Mouse (Mus musculus): ENCODE results near the gene Rccd1.

Gene Rccd1

DNA sequence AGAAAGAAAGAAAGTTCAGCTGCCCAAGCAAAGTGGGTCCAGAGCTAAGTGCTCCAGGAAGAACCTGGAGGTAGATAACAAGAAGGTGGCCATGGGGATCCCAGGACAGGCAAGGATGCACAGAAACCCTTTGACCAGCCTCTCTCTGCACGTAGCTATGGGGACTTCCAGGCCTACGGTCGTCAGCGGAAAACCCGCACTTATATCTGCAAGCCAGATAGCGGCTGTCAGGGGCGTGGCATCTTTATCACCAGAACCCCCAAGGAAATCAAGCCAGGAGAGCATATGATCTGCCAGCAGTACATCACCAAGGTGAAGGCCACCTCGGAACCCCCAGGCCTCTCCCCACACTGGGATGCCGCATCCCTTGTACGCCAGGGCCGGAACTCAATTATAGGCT, 71.4 kb downstream of the Rccd1 start:
- no peak for DNase-seq

DNA sequence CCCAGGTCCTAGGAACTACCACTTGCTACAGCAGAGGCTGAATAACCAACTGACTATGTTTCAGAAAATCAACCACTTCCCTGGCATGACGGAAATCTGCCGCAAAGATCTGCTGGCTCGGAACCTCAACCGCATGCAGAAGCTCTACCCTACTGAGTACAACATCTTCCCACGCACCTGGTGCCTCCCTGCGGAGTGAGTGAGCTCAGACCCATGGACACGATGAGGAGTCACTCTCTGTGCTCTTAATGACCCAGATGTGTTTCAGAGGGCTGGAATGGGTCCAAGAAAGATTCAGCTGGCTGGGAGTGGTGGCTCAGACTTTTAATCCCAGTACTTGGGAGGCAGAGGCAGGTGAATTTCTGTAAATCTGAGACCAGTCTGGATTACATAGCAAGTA, 71.8 kb downstream of the Rccd1 start:
- DNase-seq: no peak

DNA sequence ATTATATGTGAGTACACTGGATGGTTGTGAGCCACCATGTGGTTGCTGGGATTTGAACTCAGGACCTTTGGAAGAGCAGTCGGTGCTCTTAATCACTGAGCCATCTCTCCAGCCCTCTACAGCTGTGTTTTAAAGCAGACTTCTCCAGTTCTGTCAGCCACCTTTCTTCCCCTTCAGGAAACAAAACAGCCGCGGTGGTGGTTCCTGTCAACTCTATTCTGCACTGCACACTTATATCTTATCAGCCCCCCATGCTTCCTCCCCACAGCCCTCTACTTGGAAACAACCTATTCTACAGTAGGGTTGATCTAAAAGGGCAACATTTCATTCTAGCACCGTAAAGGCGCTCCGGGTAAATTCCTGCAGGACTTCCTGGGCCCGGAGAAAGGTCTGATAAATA, 77.4 kb downstream of the Rccd1 start:
- peak; percentile 39 for DNase-seq

DNA sequence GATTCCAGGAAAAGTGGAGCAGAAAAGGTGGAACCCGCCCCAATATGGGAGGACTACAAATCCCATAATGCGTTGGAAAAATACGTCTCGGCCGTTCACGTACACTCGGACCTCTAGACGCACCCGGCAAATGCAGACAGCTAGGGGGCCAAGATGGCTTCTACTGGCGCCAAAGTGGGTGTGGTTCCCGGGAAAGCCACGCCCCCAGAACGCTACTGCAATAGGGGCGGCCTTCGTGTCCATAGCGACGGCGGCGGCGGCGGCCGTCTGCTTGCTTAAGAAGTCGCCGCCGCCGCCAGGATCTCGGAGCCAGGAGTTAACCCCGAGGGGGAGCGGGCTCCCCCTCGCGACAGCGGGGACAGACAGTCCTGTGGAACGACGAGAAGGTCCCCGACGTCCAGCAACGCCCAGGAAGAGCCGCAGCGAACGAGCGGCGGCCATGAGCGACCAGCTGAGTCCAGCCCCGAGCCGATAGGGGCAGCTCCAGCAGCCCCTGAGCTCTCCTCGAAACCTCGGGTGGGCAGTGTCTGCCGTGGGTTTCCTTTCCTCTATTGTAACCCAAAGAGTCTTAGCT, 78.0 kb downstream of the Rccd1 start, which contains the start of gene Ttll13:
TSS of gene Ttll13 (plus strand) at position 229 of the 574 bp plus-strand sequence.
- DNase-seq: peak; percentile 98

DNA sequence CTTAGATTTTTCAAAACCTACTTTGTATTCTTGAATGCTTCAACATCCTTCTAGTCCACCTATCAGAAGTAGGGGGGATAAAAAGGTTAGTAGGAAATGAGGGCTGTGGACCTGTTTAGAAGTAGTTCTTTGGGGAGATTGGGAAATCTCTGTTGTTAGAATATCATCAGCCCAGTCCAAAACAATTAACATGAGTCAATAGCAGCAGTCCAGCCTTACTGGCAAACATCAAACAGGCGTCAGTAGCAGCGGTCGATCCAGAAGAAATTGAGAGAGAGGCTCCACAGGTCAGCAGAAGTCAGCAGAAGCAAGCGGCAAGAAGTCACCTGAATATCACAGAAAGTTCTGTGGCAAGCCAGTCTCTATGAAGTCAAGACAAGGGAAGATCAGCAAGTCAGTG, 79.4 kb downstream of the Rccd1 start:
- no peak for DNase-seq

All from thymus, postnatal 4 days (tissue).